Mouse (Mus musculus): ENCODE measurements around the gene Lkaaear1. TPM values are rescaled to one million over a fixed set of nuclear protein-coding genes. Genes with fewer than 3 reads are reported as not detected.

The Lkaaear1 gene
- polyA plus RNA-seq, 1 experiment from 2014 or later: not detected

DNA sequence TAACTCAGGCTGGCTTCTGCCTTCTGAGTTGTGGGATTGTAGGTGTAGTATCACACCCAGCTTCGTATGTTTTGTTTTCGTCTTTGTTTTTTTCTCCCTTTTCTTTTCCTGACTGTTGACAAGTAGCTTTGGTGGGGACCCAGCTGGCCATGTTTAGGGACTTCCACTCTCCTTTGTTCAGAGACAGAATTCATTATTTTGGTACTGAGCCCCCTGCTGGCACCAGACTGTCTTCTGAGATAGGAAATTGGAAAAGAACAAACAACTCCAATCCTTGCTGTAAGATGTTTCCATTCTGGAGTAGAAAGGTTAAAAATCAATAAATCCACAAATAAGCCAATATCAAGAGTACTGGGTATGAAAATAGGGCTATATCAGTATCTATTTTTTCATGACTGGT, 21.8 kb downstream of the Lkaaear1 start:
- no peak for ATAC-seq (ENCODE audit: insufficient number of reproducible peaks, insufficient read depth, low FRiP score, low read depth)
- Histone ChIP-seq H3K36me3 (ENCODE audit: control insufficient read depth, insufficient read depth, low read length) (no peaks in the 10 kb centered on the region), H3K9ac (ENCODE audit: low read length) (no peak overlapping the region), H3K4me1 (ENCODE audit: control insufficient read depth in 2 of 2, insufficient read depth in 2 of 2, low read length in 2 of 2) (peaks cover 19 to 22% of the 10 kb centered on the region in 2 experiments), H3K27me3 (ENCODE audit: control insufficient read depth, insufficient read depth, low read length) (peaks cover 26% of the 10 kb centered on the region), H3K4me3 (ENCODE audit: control insufficient read depth in 1 of 2, insufficient read depth in 1 of 2, low read depth in 1 of 2, low read length in 2 of 2) (no peak overlapping the region), H3K4me2 (ENCODE audit: low read length) (no peak overlapping the region), H3K27ac (replicated peaks in 1 of 2; ENCODE audit: control insufficient read depth in 1 of 2, insufficient read depth in 1 of 2, low read depth in 2 of 2, low read length in 2 of 2) (peak overlapping the region; percentile 68 to 72; a peak in 3 of 4 replicates), H3K9me3 (ENCODE audit: control insufficient read depth, low read length) (no peaks in the 10 kb centered on the region)
- WGBS: 65% methylated on average over 2 of the region's 2 CpGs

DNA sequence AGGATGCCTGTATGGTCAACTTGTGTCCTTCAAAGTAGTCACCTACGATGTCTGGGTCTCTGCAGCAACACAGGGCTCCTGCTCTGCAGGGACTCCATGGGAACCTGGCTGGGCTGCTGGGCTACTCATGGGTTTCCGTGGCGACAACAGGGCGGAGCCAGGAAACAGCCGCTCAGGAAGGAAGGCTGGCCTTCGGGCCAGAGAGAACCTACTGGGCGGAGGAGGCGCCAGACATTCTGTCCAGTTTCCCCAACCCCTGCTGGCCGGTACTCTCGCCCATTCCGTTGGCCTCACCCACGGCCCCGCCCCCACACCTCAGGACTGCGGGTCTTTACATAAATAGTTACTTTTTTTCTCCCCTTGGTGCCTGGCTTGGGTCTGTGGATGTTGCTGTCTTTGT, 22.8 kb downstream of the Lkaaear1 start:
- 3% methylated on average over 14 of the region's 14 CpGs for WGBS
- H3K27me3 ChIP-seq (ENCODE audit: control insufficient read depth, insufficient read depth, low read length): peaks cover 36% of the 10 kb centered on the region
- H3K27ac ChIP-seq (replicated peaks in 1 of 2; ENCODE audit: control insufficient read depth in 1 of 2, insufficient read depth in 1 of 2, low read depth in 2 of 2, low read length in 2 of 2): peak overlapping the region; percentile 68 to 72

DNA sequence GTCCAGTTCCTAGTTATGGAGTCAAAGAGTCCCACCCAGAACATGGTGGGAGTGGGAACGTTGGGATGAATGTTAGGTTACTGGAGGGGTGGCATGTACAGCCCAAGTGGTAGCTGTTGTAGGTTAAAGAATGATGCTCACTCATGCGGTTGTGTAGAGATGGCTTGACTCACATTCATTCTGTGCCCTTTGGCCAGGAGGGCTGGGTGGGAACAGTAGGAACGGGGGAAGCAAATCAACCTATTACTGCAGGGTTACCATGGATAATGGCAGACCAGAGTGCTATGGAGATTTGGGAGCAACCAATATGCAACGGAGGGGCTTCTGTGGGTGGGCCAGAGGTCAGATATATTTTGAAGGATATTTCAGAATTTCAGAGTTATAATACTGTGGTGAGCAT, 23.3 kb downstream of the Lkaaear1 start:
- Histone ChIP-seq H3K36me3 (ENCODE audit: control insufficient read depth, insufficient read depth, low read length) (no peaks in the 10 kb centered on the region), H3K4me1 (ENCODE audit: control insufficient read depth in 2 of 2, insufficient read depth in 2 of 2, low read length in 2 of 2) (peaks cover 15 to 26% of the 10 kb centered on the region in 2 experiments), H3K27me3 (ENCODE audit: control insufficient read depth, insufficient read depth, low read length) (peaks cover 41% of the 10 kb centered on the region), H3K4me2 (ENCODE audit: low read length) (no peak overlapping the region), H3K9me3 (ENCODE audit: control insufficient read depth, low read length) (no peaks in the 10 kb centered on the region), H3K27ac (replicated peaks in 1 of 2; ENCODE audit: control insufficient read depth in 1 of 2, insufficient read depth in 1 of 2, low read depth in 2 of 2, low read length in 2 of 2) (peak overlapping the region; percentile 51 to 68; a peak in 3 of 4 replicates), H3K9ac (ENCODE audit: low read length) (no peak overlapping the region), H3K4me3 (ENCODE audit: control insufficient read depth in 1 of 2, insufficient read depth in 1 of 2, low read depth in 1 of 2, low read length in 2 of 2) (no peak overlapping the region)
- no peak for ATAC-seq (ENCODE audit: insufficient number of reproducible peaks, insufficient read depth, low FRiP score, low read depth)
- WGBS: 82% methylated on average over 4 of the region's 4 CpGs

More for the DNA sequence above, 22.8 kb downstream of the Lkaaear1 start:
- no peaks in the 10 kb centered on the region for H3K36me3 ChIP-seq (ENCODE audit: control insufficient read depth, insufficient read depth, low read length)
- H3K9me3 ChIP-seq (ENCODE audit: control insufficient read depth, low read length): no peaks in the 10 kb centered on the region
- H3K4me1 ChIP-seq (ENCODE audit: control insufficient read depth in 2 of 2, insufficient read depth in 2 of 2, low read length in 2 of 2): peaks cover 15 to 26% of the 10 kb centered on the region in 2 experiments
- ATAC-seq (ENCODE audit: insufficient number of reproducible peaks, insufficient read depth, low FRiP score, low read depth): peak; percentile 49; the same call in 1 of the 2 replicates
- peak overlapping the region; percentile 58 for H3K9ac ChIP-seq (ENCODE audit: low read length)
- peak overlapping the region; percentile 62 for H3K4me2 ChIP-seq (ENCODE audit: low read length)
- peak overlapping the region; percentile 18 to 28 for H3K4me3 ChIP-seq (ENCODE audit: control insufficient read depth in 1 of 2, insufficient read depth in 1 of 2, low read depth in 1 of 2, low read length in 2 of 2)

GRCm38 (mm10) chr2:181673501-181673900, 24.7 kb downstream of the Lkaaear1 start:
- H3K4me1 ChIP-seq (ENCODE audit: control insufficient read depth in 2 of 2, insufficient read depth in 2 of 2, low read length in 2 of 2): peaks cover 11 to 26% of the 10 kb centered on the region in 2 experiments
- H3K4me2 ChIP-seq (ENCODE audit: low read length): no peak overlapping the region
- no peak for ATAC-seq (ENCODE audit: insufficient number of reproducible peaks, insufficient read depth, low FRiP score, low read depth)
- no peak overlapping the region for H3K9ac ChIP-seq (ENCODE audit: low read length)
- no peak overlapping the region for H3K4me3 ChIP-seq (ENCODE audit: control insufficient read depth in 1 of 2, insufficient read depth in 1 of 2, low read depth in 1 of 2, low read length in 2 of 2)
- no peaks in the 10 kb centered on the region for H3K9me3 ChIP-seq (ENCODE audit: control insufficient read depth, low read length)
- H3K36me3 ChIP-seq (ENCODE audit: control insufficient read depth, insufficient read depth, low read length): no peaks in the 10 kb centered on the region
- peaks cover 56% of the 10 kb centered on the region for H3K27me3 ChIP-seq (ENCODE audit: control insufficient read depth, insufficient read depth, low read length)
- H3K27ac ChIP-seq (replicated peaks in 1 of 2; ENCODE audit: control insufficient read depth in 1 of 2, insufficient read depth in 1 of 2, low read depth in 2 of 2, low read length in 2 of 2): 0 out of 4 replicates have a peak overlapping the region, but pooled peaks of 1 of the 2 experiments have one; percentile 33
- WGBS: 54% methylated on average over 1 of the region's 1 CpGs

DNA sequence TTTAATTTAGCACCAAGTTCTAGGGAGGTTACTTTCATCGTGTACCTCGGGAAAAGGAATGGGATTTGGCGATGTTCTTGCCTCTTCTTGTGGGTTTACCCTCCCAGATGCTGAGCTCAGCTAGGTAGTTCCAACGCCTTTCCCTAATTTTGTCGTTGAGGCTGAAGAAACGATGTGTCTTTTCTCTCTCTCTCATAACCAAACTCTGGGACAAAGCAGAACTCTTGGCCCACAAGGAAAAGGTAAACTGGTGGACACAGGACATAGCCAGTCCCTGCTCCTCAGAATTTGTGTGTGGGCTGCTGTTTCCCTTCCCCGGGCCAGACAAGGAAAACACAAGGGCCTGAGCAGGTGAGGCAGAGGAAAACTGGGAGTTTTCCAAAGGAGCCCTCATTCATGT, 26.3 kb downstream of the Lkaaear1 start:
- H3K4me2 ChIP-seq (ENCODE audit: low read length): peak overlapping the region; percentile 75; the same call in 1 of the 2 replicates
- H3K4me3 ChIP-seq (ENCODE audit: control insufficient read depth in 1 of 2, insufficient read depth in 1 of 2, low read depth in 1 of 2, low read length in 2 of 2): peak overlapping the region in 1 of 2 experiments; percentile 55; a peak in 1 of 4 replicates
- H3K4me1 ChIP-seq (ENCODE audit: control insufficient read depth in 2 of 2, insufficient read depth in 2 of 2, low read length in 2 of 2): peaks cover 7 to 25% of the 10 kb centered on the region in 2 experiments
- 24% methylated on average over 7 of the region's 7 CpGs for WGBS
- no peak overlapping the region for H3K9ac ChIP-seq (ENCODE audit: low read length)
- ATAC-seq (ENCODE audit: insufficient number of reproducible peaks, insufficient read depth, low FRiP score, low read depth): no peak
- H3K36me3 ChIP-seq (ENCODE audit: control insufficient read depth, insufficient read depth, low read length): no peaks in the 10 kb centered on the region
- H3K27me3 ChIP-seq (ENCODE audit: control insufficient read depth, insufficient read depth, low read length): peaks cover 58% of the 10 kb centered on the region
- H3K27ac ChIP-seq (replicated peaks in 1 of 2; ENCODE audit: control insufficient read depth in 1 of 2, insufficient read depth in 1 of 2, low read depth in 2 of 2, low read length in 2 of 2): no peak overlapping the region
- H3K9me3 ChIP-seq (ENCODE audit: control insufficient read depth, low read length): no peaks in the 10 kb centered on the region

- peak within 1 kb of the TSS; percentile 55 for H3K4me3 ChIP-seq (ENCODE audit: control insufficient read depth in 1 of 2, insufficient read depth in 1 of 2, low read depth in 1 of 2, low read length in 2 of 2)
- peak within 1 kb of the TSS; percentile 76 for H3K9ac ChIP-seq (ENCODE audit: low read length)
- H3K27me3 ChIP-seq (ENCODE audit: control insufficient read depth, insufficient read depth, low read length): peaks cover 58% of the 10 kb centered on the region
- H3K27ac ChIP-seq (replicated peaks in 1 of 2; ENCODE audit: control insufficient read depth in 1 of 2, insufficient read depth in 1 of 2, low read depth in 2 of 2, low read length in 2 of 2): peak within 1 kb of the TSS; percentile 38 to 74
- H3K9me3 ChIP-seq (ENCODE audit: control insufficient read depth, low read length): no peaks in the 10 kb centered on the region
- H3K36me3 ChIP-seq (ENCODE audit: control insufficient read depth, insufficient read depth, low read length): no peaks in the 10 kb centered on the region
- ATAC-seq (ENCODE audit: insufficient number of reproducible peaks, insufficient read depth, low FRiP score, low read depth): peak; percentile 14; the same call in 1 of the 2 replicates
- H3K4me1 ChIP-seq (ENCODE audit: control insufficient read depth in 2 of 2, insufficient read depth in 2 of 2, low read length in 2 of 2): peaks cover 7 to 21% of the 10 kb centered on the region in 2 experiments
- WGBS: under 1% methylated on average over 41 of the region's 43 CpGs
- H3K4me2 ChIP-seq (ENCODE audit: low read length): peak within 1 kb of the TSS; percentile 75
Measured at GRCm38 (mm10) chr2:181671326-181671725, 26.9 kb downstream of the Lkaaear1 start, which contains the start of gene Sox18. Gene Sox18 (minus strand): TSS chr2:181671640.

GRCm38 (mm10) chr2:181670913-181671311, 27.3 kb downstream of the Lkaaear1 start:
- ATAC-seq (ENCODE audit: insufficient number of reproducible peaks, insufficient read depth, low FRiP score, low read depth): no peak
- Histone ChIP-seq H3K27ac (replicated peaks in 1 of 2; ENCODE audit: control insufficient read depth in 1 of 2, insufficient read depth in 1 of 2, low read depth in 2 of 2, low read length in 2 of 2) (peak overlapping the region; percentile 38 to 74), H3K27me3 (ENCODE audit: control insufficient read depth, insufficient read depth, low read length) (peaks cover 58% of the 10 kb centered on the region), H3K4me1 (ENCODE audit: control insufficient read depth in 2 of 2, insufficient read depth in 2 of 2, low read length in 2 of 2) (peaks cover 7 to 21% of the 10 kb centered on the region in 2 experiments), H3K36me3 (ENCODE audit: control insufficient read depth, insufficient read depth, low read length) (no peaks in the 10 kb centered on the region), H3K4me3 (ENCODE audit: control insufficient read depth in 1 of 2, insufficient read depth in 1 of 2, low read depth in 1 of 2, low read length in 2 of 2) (peak overlapping the region; percentile 55), H3K4me2 (ENCODE audit: low read length) (peak overlapping the region; percentile 75), H3K9me3 (ENCODE audit: control insufficient read depth, low read length) (no peaks in the 10 kb centered on the region), H3K9ac (ENCODE audit: low read length) (peak overlapping the region; percentile 76)
- 1% methylated on average over 41 of the region's 41 CpGs for WGBS

All from heart, embryonic 14.5 days (tissue).